Mouse (Mus musculus): Measurements from ENCODE around the gene Cacna2d3. TPM values are rescaled to one million over a fixed set of nuclear protein-coding genes. Genes with fewer than 3 reads are reported as not detected.

The Cacna2d3 gene
- polyA plus RNA-seq, 1 experiment from 2014 or later: 3.3 TPM

GRCm38 (mm10) chr14:28907659-28908058 is 814.0 kb downstream of the Cacna2d3 start:
- ATAC-seq (ENCODE audit: insufficient number of reproducible peaks, insufficient read depth, low FRiP score, low TSS enrichment, low read depth): no peak
- H3K4me3 ChIP-seq (replicated peaks): no peak overlapping the region
- no peaks in the 10 kb centered on the region for H3K27me3 ChIP-seq
- H3K4me1 ChIP-seq (replicated peaks): 0 out of 2 replicates have a peak, but pooled peaks cover 8% of the 10 kb centered on the region
- H3K4me2 ChIP-seq: no peak overlapping the region
- H3K27ac ChIP-seq: no peak overlapping the region
- no peaks in the 10 kb centered on the region for H3K36me3 ChIP-seq
- no peaks in the 10 kb centered on the region for H3K9me3 ChIP-seq
- H3K9ac ChIP-seq (replicated peaks): no peak overlapping the region
- 89% methylated on average over 6 of the region's 6 CpGs for WGBS

- no peak overlapping the region for H3K4me3 ChIP-seq (replicated peaks)
- H3K27me3 ChIP-seq: no peaks in the 10 kb centered on the region
- H3K27ac ChIP-seq: no peak overlapping the region
- no peak for ATAC-seq (ENCODE audit: insufficient number of reproducible peaks, insufficient read depth, low FRiP score, low TSS enrichment, low read depth)
- H3K4me2 ChIP-seq: no peak overlapping the region
- H3K9me3 ChIP-seq: no peaks in the 10 kb centered on the region
- no peak overlapping the region for H3K9ac ChIP-seq (replicated peaks)
- peaks cover 4% of the 10 kb centered on the region; the same call in 1 of the 2 replicates for H3K4me1 ChIP-seq (replicated peaks)
- whole genome bisulfite sequencing: 82% methylated on average over 3 of the region's 3 CpGs
- no peaks in the 10 kb centered on the region for H3K36me3 ChIP-seq
Observed at GRCm38 (mm10) chr14:28892530-28892929, 829.1 kb downstream of the Cacna2d3 start.

- WGBS: 33% methylated on average over 1 of the region's 1 CpGs
- Histone ChIP-seq H3K27me3 (no peaks in the 10 kb centered on the region), H3K4me2 (no peak overlapping the region), H3K4me1 (replicated peaks) (peaks cover 25% of the 10 kb centered on the region), H3K9me3 (no peaks in the 10 kb centered on the region), H3K27ac (peak overlapping the region; percentile 42; the same call in 1 of the 2 replicates), H3K36me3 (no peaks in the 10 kb centered on the region), H3K4me3 (replicated peaks) (no peak overlapping the region), H3K9ac (replicated peaks) (no peak overlapping the region)
- no peak for ATAC-seq (ENCODE audit: insufficient number of reproducible peaks, insufficient read depth, low FRiP score, low TSS enrichment, low read depth)
Observed at GRCm38 (mm10) chr14:28887373-28887772, 834.3 kb downstream of the Cacna2d3 start.

DNA sequence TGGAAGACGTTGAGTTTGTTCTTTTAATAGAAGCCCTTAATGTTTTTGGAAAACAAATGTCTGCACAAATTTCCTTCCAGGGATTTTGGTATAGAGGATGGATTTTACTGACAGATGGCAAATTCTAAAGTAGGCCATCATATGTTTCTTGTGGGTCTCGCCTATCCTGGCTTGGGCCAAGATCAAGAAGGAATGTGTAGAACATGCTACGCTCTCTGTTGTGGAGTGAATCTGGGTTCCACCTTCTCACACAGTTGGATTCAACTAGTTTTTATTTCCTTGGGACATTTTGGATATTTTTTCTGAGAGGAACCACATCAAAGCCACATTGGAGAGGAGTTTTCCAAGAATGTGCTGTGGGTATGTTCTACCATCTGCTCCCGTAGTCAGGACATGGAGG is 835.0 kb downstream of the Cacna2d3 start:
- ATAC-seq (ENCODE audit: insufficient number of reproducible peaks, insufficient read depth, low FRiP score, low TSS enrichment, low read depth): no peak
- Histone ChIP-seq H3K4me1 (replicated peaks) (peaks cover 25% of the 10 kb centered on the region), H3K27me3 (no peaks in the 10 kb centered on the region), H3K36me3 (no peaks in the 10 kb centered on the region), H3K9me3 (no peaks in the 10 kb centered on the region), H3K4me2 (no peak overlapping the region), H3K27ac (peak overlapping the region; percentile 42; the same call in 1 of the 2 replicates), H3K9ac (replicated peaks) (no peak overlapping the region), H3K4me3 (replicated peaks) (no peak overlapping the region)
- 84% methylated on average over 4 of the region's 4 CpGs for WGBS

- ATAC-seq (ENCODE audit: insufficient number of reproducible peaks, insufficient read depth, low FRiP score, low TSS enrichment, low read depth): no peak
- no peak overlapping the region for H3K9ac ChIP-seq (replicated peaks)
- H3K9me3 ChIP-seq: no peaks in the 10 kb centered on the region
- no peak overlapping the region for H3K4me3 ChIP-seq (replicated peaks)
- H3K36me3 ChIP-seq: no peaks in the 10 kb centered on the region
- WGBS: 84% methylated on average over 6 of the region's 6 CpGs
- no peak overlapping the region for H3K27ac ChIP-seq
- no peaks in the 10 kb centered on the region for H3K27me3 ChIP-seq
- H3K4me2 ChIP-seq: no peak overlapping the region
- no peaks in the 10 kb centered on the region for H3K4me1 ChIP-seq (replicated peaks)
Observed at GRCm38 (mm10) chr14:28870983-28871382, 850.7 kb downstream of the Cacna2d3 start.

- H3K4me1 ChIP-seq (replicated peaks): no peaks in the 10 kb centered on the region
- H3K36me3 ChIP-seq: no peaks in the 10 kb centered on the region
- no peak overlapping the region for H3K4me3 ChIP-seq (replicated peaks)
- H3K27me3 ChIP-seq: no peaks in the 10 kb centered on the region
- ATAC-seq (ENCODE audit: insufficient number of reproducible peaks, insufficient read depth, low FRiP score, low TSS enrichment, low read depth): no peak
- H3K4me2 ChIP-seq: no peak overlapping the region
- no peak overlapping the region for H3K27ac ChIP-seq
- H3K9me3 ChIP-seq: no peaks in the 10 kb centered on the region
- H3K9ac ChIP-seq (replicated peaks): no peak overlapping the region
- 95% methylated on average over 5 of the region's 5 CpGs for WGBS
Observed at GRCm38 (mm10) chr14:28870382-28870781, 851.3 kb downstream of the Cacna2d3 start.

GRCm38 (mm10) chr14:28864925-28865324 is 856.7 kb downstream of the Cacna2d3 start:
- ATAC-seq (ENCODE audit: insufficient number of reproducible peaks, insufficient read depth, low FRiP score, low TSS enrichment, low read depth): no peak
- Histone ChIP-seq H3K27me3 (no peaks in the 10 kb centered on the region), H3K27ac (no peak overlapping the region), H3K4me1 (replicated peaks) (peaks cover 15% of the 10 kb centered on the region; the same call in 1 of the 2 replicates), H3K4me2 (no peak overlapping the region), H3K9ac (replicated peaks) (no peak overlapping the region), H3K36me3 (no peaks in the 10 kb centered on the region), H3K9me3 (peaks cover 6% of the 10 kb centered on the region; the same call in 1 of the 2 replicates), H3K4me3 (replicated peaks) (no peak overlapping the region)
- WGBS: 83% methylated on average over 4 of the region's 4 CpGs

GRCm38 (mm10) chr14:28861142-28861541 is 860.5 kb downstream of the Cacna2d3 start:
- H3K4me1 ChIP-seq (replicated peaks): peaks cover 15% of the 10 kb centered on the region; the same call in 1 of the 2 replicates
- no peaks in the 10 kb centered on the region for H3K27me3 ChIP-seq
- ATAC-seq (ENCODE audit: insufficient number of reproducible peaks, insufficient read depth, low FRiP score, low TSS enrichment, low read depth): no peak
- H3K27ac ChIP-seq: no peak overlapping the region
- H3K9me3 ChIP-seq: peaks cover 6% of the 10 kb centered on the region; the same call in 1 of the 2 replicates
- no peak overlapping the region for H3K4me3 ChIP-seq (replicated peaks)
- no peak overlapping the region for H3K4me2 ChIP-seq
- H3K9ac ChIP-seq (replicated peaks): no peak overlapping the region
- WGBS: 67% methylated on average over 2 of the region's 2 CpGs
- H3K36me3 ChIP-seq: no peaks in the 10 kb centered on the region

Other genes with a start within 250 kb of the Cacna2d3 start
- gene Selenok, start 246.4 kb upstream of the Cacna2d3 start, polyA plus RNA-seq (2016; fragmentation: Nextera tagmentation; extraction: Ambion mirVana): 260 and 271 TPM in 2 replicates